Mouse (Mus musculus): ENCODE measurements at regions not wholly inside any gene's neighbourhood (a gene's known extent, or its start where the extent isn't known, plus 50 kb on each side); places are given as distances from the start of the nearest gene placed in this dataset.

DNA sequence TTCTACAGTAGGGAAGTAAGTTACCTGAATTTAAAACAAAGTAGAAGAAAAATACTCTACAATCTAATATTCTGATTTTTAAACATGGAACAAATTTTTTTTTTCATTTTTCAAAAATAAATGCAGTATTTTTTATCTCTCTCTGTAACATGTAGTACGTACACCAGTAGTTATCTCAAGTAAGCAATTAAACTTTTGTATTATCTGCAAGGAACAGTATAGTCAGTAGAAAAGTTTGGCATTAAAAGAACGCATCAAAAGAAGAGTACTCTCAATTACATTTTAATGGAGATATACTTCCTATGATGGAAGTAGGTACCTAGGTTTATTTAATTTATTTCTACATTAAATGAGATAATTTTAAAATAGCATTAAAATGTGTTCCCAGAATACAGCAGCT, 693.7 kb upstream of the Tpm3-rs7 start:
- H3K27ac ChIP-seq (replicated peaks; ENCODE audit: insufficient read depth, low read depth, low read length): no peak overlapping the region
- H3K79me2 ChIP-seq (ENCODE audit: control insufficient read depth, insufficient read depth, low read length): no peaks in the 10 kb centered on the region
- H3K27me3 ChIP-seq (ENCODE audit: control insufficient read depth, insufficient read depth, low read length): no peaks in the 10 kb centered on the region
- H3K36me3 ChIP-seq (ENCODE audit: control insufficient read depth, insufficient read depth, low read length): no peaks in the 10 kb centered on the region
- no peak overlapping the region for H3K9ac ChIP-seq (ENCODE audit: low read depth, low read length)
- no peak for TF ChIP-seq POLR2A (IDR thresholded peaks at IDR 0.05; ENCODE audit: extremely low read depth, insufficient read depth, low read length)
- TF ChIP-seq CTCF (IDR thresholded peaks at IDR 0.05; ENCODE audit: low read depth, low read length): no peak
- no peaks in the 10 kb centered on the region for H3K4me1 ChIP-seq (ENCODE audit: control insufficient read depth, insufficient read depth, low read length)
- no peak overlapping the region for H3K4me3 ChIP-seq (ENCODE audit: insufficient read depth, low read depth, low read length)
- 84% methylated on average over 2 of the region's 2 CpGs for WGBS
- DNase-seq (ENCODE audit: extremely low read depth, low read depth, low spot score): no peak

DNA sequence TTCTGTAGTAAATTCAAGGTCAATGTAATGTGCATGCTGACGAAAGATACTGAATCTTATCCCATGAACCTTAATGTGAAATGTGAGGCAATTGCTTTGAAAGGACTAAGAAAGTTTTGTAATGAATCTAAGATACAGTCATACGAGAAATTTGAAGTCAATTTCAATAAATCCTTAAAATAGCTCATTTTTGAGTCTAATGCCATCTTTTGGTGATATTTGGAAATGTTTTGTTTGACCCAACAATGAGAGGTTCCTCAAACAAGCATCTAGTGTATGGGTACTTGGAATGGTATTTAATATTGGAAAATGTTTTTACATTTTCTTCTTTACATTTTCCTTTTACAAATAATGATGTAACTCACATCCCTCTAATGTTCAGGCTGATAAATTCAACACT, 656.8 kb upstream of the Tpm3-rs7 start:
- no peaks in the 10 kb centered on the region for H3K79me2 ChIP-seq (ENCODE audit: control insufficient read depth, insufficient read depth, low read length)
- no peak overlapping the region for H3K27ac ChIP-seq (replicated peaks; ENCODE audit: insufficient read depth, low read depth, low read length)
- H3K4me3 ChIP-seq (ENCODE audit: insufficient read depth, low read depth, low read length): no peak overlapping the region
- no peaks in the 10 kb centered on the region for H3K27me3 ChIP-seq (ENCODE audit: control insufficient read depth, insufficient read depth, low read length)
- H3K4me1 ChIP-seq (ENCODE audit: control insufficient read depth, insufficient read depth, low read length): no peaks in the 10 kb centered on the region
- H3K9ac ChIP-seq (ENCODE audit: low read depth, low read length): no peak overlapping the region
- WGBS: 61% methylated on average over 2 of the region's 2 CpGs
- H3K36me3 ChIP-seq (ENCODE audit: control insufficient read depth, insufficient read depth, low read length): no peaks in the 10 kb centered on the region
- no peak for TF ChIP-seq POLR2A (IDR thresholded peaks at IDR 0.05; ENCODE audit: extremely low read depth, insufficient read depth, low read length)
- no peak for TF ChIP-seq CTCF (IDR thresholded peaks at IDR 0.05; ENCODE audit: low read depth, low read length)
- no peak for DNase-seq (ENCODE audit: extremely low read depth, low read depth, low spot score)

- no peak overlapping the region for H3K4me3 ChIP-seq (ENCODE audit: insufficient read depth, low read depth, low read length)
- WGBS: 80% methylated on average over 1 of the region's 1 CpGs
- no peak overlapping the region for H3K27ac ChIP-seq (replicated peaks; ENCODE audit: insufficient read depth, low read depth, low read length)
- no peaks in the 10 kb centered on the region for H3K36me3 ChIP-seq (ENCODE audit: control insufficient read depth, insufficient read depth, low read length)
- no peak for DNase-seq (ENCODE audit: extremely low read depth, low read depth, low spot score)
- TF ChIP-seq CTCF (IDR thresholded peaks at IDR 0.05; ENCODE audit: low read depth, low read length): no peak
- no peak for TF ChIP-seq POLR2A (IDR thresholded peaks at IDR 0.05; ENCODE audit: extremely low read depth, insufficient read depth, low read length)
- no peak overlapping the region for H3K9ac ChIP-seq (ENCODE audit: low read depth, low read length)
- no peaks in the 10 kb centered on the region for H3K4me1 ChIP-seq (ENCODE audit: control insufficient read depth, insufficient read depth, low read length)
- no peaks in the 10 kb centered on the region for H3K79me2 ChIP-seq (ENCODE audit: control insufficient read depth, insufficient read depth, low read length)
- H3K27me3 ChIP-seq (ENCODE audit: control insufficient read depth, insufficient read depth, low read length): no peaks in the 10 kb centered on the region
Measured at GRCm38 (mm10) chr14:112659819-112660218, 654.6 kb upstream of the Tpm3-rs7 start.

DNA sequence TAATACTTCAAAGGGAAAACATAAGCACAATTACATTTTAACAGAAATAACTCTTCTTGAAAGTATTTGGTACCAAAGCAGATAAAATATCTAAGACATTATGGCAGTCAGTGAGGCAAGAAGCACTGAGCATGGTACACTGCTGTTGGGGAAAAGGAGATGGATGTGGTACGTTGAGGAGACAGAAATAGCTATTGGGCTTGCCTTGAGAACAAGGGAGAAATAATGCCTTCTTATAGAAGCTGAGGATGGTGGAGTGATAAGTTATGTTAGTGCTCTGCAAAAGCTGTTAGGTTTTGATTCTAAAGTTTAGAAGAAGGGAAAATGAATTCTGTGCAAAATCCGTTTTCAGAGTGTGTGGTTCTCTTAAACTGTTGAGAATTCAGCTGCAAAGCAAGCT, 633.7 kb upstream of the Tpm3-rs7 start:
- no peaks in the 10 kb centered on the region for H3K4me1 ChIP-seq (ENCODE audit: control insufficient read depth, insufficient read depth, low read length)
- no peak overlapping the region for H3K4me3 ChIP-seq (ENCODE audit: insufficient read depth, low read depth, low read length)

DNA sequence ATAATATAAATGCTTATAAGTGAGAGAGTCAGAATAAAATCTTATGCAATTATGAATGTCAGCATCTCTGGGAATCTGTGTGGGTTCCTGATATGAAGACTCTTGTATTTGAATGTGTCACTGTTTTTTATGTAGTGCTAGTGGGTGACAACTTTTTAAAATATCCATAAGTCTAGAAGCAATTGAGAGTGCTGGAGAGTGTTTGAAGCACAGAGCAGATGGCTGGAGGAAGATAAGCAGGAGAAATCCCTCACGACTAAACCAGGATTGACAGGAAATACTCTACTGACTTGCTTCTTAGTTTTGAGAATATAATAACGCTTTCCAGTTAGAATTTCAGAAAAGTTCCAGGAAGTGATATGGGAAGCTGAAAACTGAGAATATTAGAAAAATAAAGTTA, 628.4 kb upstream of the Tpm3-rs7 start:
- H3K36me3 ChIP-seq (ENCODE audit: control insufficient read depth, insufficient read depth, low read length): no peaks in the 10 kb centered on the region
- H3K79me2 ChIP-seq (ENCODE audit: control insufficient read depth, insufficient read depth, low read length): no peaks in the 10 kb centered on the region
- DNase-seq (ENCODE audit: extremely low read depth, low read depth, low spot score): no peak
- no peak overlapping the region for H3K9ac ChIP-seq (ENCODE audit: low read depth, low read length)
- H3K27me3 ChIP-seq (ENCODE audit: control insufficient read depth, insufficient read depth, low read length): no peaks in the 10 kb centered on the region
- no peak overlapping the region for H3K27ac ChIP-seq (replicated peaks; ENCODE audit: insufficient read depth, low read depth, low read length)
- H3K4me3 ChIP-seq (ENCODE audit: insufficient read depth, low read depth, low read length): no peak overlapping the region
- no peaks in the 10 kb centered on the region for H3K4me1 ChIP-seq (ENCODE audit: control insufficient read depth, insufficient read depth, low read length)
- WGBS: 52% methylated on average over 2 of the region's 2 CpGs
- no peak for TF ChIP-seq CTCF (IDR thresholded peaks at IDR 0.05; ENCODE audit: low read depth, low read length)

More for the DNA sequence above, 633.7 kb upstream of the Tpm3-rs7 start:
- Histone ChIP-seq H3K36me3 (ENCODE audit: control insufficient read depth, insufficient read depth, low read length) (no peaks in the 10 kb centered on the region), H3K27ac (replicated peaks; ENCODE audit: insufficient read depth, low read depth, low read length) (no peak overlapping the region), H3K79me2 (ENCODE audit: control insufficient read depth, insufficient read depth, low read length) (no peaks in the 10 kb centered on the region), H3K9ac (ENCODE audit: low read depth, low read length) (no peak overlapping the region), H3K27me3 (ENCODE audit: control insufficient read depth, insufficient read depth, low read length) (no peaks in the 10 kb centered on the region)
- no peak for DNase-seq (ENCODE audit: extremely low read depth, low read depth, low spot score)
- no peak for TF ChIP-seq CTCF (IDR thresholded peaks at IDR 0.05; ENCODE audit: low read depth, low read length)
- no peak for TF ChIP-seq POLR2A (IDR thresholded peaks at IDR 0.05; ENCODE audit: extremely low read depth, insufficient read depth, low read length)
- 49% methylated on average over 2 of the region's 2 CpGs for WGBS

DNA sequence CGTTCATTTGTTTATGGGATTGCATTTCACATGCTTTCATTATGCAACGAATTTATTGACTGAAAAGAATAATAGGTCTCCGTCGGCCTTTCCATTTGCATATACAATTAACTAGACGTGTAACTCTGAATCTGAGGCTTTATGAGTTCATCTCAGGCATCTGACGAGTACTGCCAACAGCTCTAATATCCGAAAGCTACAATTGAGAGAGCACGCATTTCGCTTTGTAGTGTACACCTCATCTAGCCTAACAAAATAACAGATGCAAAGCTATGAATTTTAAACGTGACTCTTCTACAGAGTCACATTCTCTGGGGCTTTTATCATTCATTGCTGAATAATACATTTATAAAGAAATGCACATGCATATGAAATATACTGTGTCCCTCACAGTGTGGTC, 594.9 kb upstream of the Tpm3-rs7 start:
- no peaks in the 10 kb centered on the region for H3K4me1 ChIP-seq (ENCODE audit: control insufficient read depth, insufficient read depth, low read length)
- no peak for TF ChIP-seq POLR2A (IDR thresholded peaks at IDR 0.05; ENCODE audit: extremely low read depth, insufficient read depth, low read length)
- TF ChIP-seq CTCF (IDR thresholded peaks at IDR 0.05; ENCODE audit: low read depth, low read length): no peak
- DNase-seq (ENCODE audit: extremely low read depth, low read depth, low spot score): no peak
- H3K27me3 ChIP-seq (ENCODE audit: control insufficient read depth, insufficient read depth, low read length): no peaks in the 10 kb centered on the region
- H3K9ac ChIP-seq (ENCODE audit: low read depth, low read length): no peak overlapping the region
- no peaks in the 10 kb centered on the region for H3K79me2 ChIP-seq (ENCODE audit: control insufficient read depth, insufficient read depth, low read length)
- H3K27ac ChIP-seq (replicated peaks; ENCODE audit: insufficient read depth, low read depth, low read length): no peak overlapping the region
- H3K4me3 ChIP-seq (ENCODE audit: insufficient read depth, low read depth, low read length): no peak overlapping the region
- whole genome bisulfite sequencing: 67% methylated on average over 10 of the region's 10 CpGs
- H3K36me3 ChIP-seq (ENCODE audit: control insufficient read depth, insufficient read depth, low read length): no peaks in the 10 kb centered on the region

Data from liver, adult 2 months (tissue).